In genomic region chr15:38403760-38404375, GRCm38 (mm10) we compare ENCODE assay signal across 21 mouse cellular contexts.
DNase-seq lines count a peak whose midpoint lies in the region; ATAC-seq and TF ChIP-seq lines count a peak whose summit lies in the region.
"Had no signal": no experiment of that assay in that cellular context is flagged by ENCODE, and none has a peak within 500 bp of the region (broad histone marks: within the 10 kb centered on the region; RNA-seq: fewer than 3 reads in every experiment).

No protein-coding gene starts in this region.

- H3K9me3 ChIP-seq in forebrain, embryonic 10.5 days = no peaks in the 10 kb centered on the region
- no peaks in the 10 kb centered on the region for H3K9me3 ChIP-seq in forebrain, embryonic 16.5 days (ENCODE audit: control insufficient read depth, low read length)
- no peaks in the 10 kb centered on the region for H3K9me3 ChIP-seq in hindbrain, embryonic 10.5 days
- H3K9me3 ChIP-seq in hindbrain, embryonic 13.5 days = no peaks in the 10 kb centered on the region
- no peaks in the 10 kb centered on the region for H3K9me3 ChIP-seq in stomach, postnatal 0 days (ENCODE audit: control insufficient read depth, low read length)
- H3K9me3 ChIP-seq: embryonic facial prominence, embryonic 13.5 days; neural tube, embryonic 12.5 days; stomach, embryonic 15.5 days had no signal

- 27% methylated on average over 6 of the region's 6 CpGs for WGBS in forebrain, embryonic 10.5 days
- WGBS in forebrain, embryonic 16.5 days = 14% methylated on average over 6 of the region's 6 CpGs
- 70% methylated on average over 6 of the region's 6 CpGs for WGBS in hindbrain, embryonic 10.5 days
- 66% methylated on average over 6 of the region's 6 CpGs for WGBS in hindbrain, embryonic 13.5 days
- WGBS in stomach, postnatal 0 days = 56% methylated on average over 6 of the region's 6 CpGs

- no peak overlapping the region for H3K4me2 ChIP-seq in forebrain, embryonic 16.5 days (ENCODE audit: low read length)
- no peak overlapping the region for H3K4me2 ChIP-seq in hindbrain, embryonic 13.5 days
- H3K4me2 ChIP-seq in stomach, postnatal 0 days (replicated peaks; ENCODE audit: low read depth) = no peak overlapping the region
- H3K4me2 ChIP-seq: embryonic facial prominence, embryonic 13.5 days; lung, embryonic 14.5 days; neural tube, embryonic 12.5 days; stomach, embryonic 15.5 days had no signal

- peak overlapping the region; percentile 26 for H3K4me3 ChIP-seq in forebrain, embryonic 10.5 days
- no peak overlapping the region for H3K4me3 ChIP-seq in forebrain, embryonic 16.5 days (replicated peaks; ENCODE audit: low read length)
- H3K4me3 ChIP-seq in hindbrain, embryonic 10.5 days = no peak overlapping the region
- no peak overlapping the region for H3K4me3 ChIP-seq in hindbrain, embryonic 13.5 days
- no peak overlapping the region for H3K4me3 ChIP-seq in stomach, postnatal 0 days (ENCODE audit: low read depth, low read length)
- H3K4me3 ChIP-seq: embryonic facial prominence, embryonic 13.5 days; heart, adult 2 months; neural tube, embryonic 12.5 days; stomach, embryonic 15.5 days had no signal

- no peak overlapping the region for H3K9ac ChIP-seq in forebrain, embryonic 16.5 days (replicated peaks; ENCODE audit: low read depth, low read length)
- no peak overlapping the region for H3K9ac ChIP-seq in hindbrain, embryonic 13.5 days
- H3K9ac ChIP-seq in stomach, postnatal 0 days (ENCODE audit: low read length) = no peak overlapping the region
- H3K9ac ChIP-seq: embryonic facial prominence, embryonic 13.5 days; lung, embryonic 14.5 days; neural tube, embryonic 12.5 days; stomach, embryonic 15.5 days had no signal

- TF ChIP-seq EP300 in stomach, postnatal 0 days (optimal IDR thresholded peaks at IDR 0.05) = no peak

- no peak for TF ChIP-seq CTCF in stomach, postnatal 0 days (IDR thresholded peaks at IDR 0.05; ENCODE audit: low read depth)

- H3K36me3 ChIP-seq in forebrain, embryonic 10.5 days (replicated peaks) = no peaks in the 10 kb centered on the region
- H3K36me3 ChIP-seq in forebrain, embryonic 16.5 days (ENCODE audit: control insufficient read depth, insufficient read depth) = no peaks in the 10 kb centered on the region
- H3K36me3 ChIP-seq in hindbrain, embryonic 10.5 days = no peaks in the 10 kb centered on the region
- H3K36me3 ChIP-seq in hindbrain, embryonic 13.5 days = no peaks in the 10 kb centered on the region
- H3K36me3 ChIP-seq in stomach, postnatal 0 days (ENCODE audit: control insufficient read depth, insufficient read depth, low read length) = no peaks in the 10 kb centered on the region
- H3K36me3 ChIP-seq: embryonic facial prominence, embryonic 13.5 days; neural tube, embryonic 12.5 days; stomach, embryonic 15.5 days had no signal

- DNase-seq in forebrain, embryonic 10.5 days (ENCODE audit: extremely low spot score, low spot score) = peak; percentile 40
- no peak for DNase-seq in hindbrain, embryonic 10.5 days (ENCODE audit: low spot score)
- peak; percentile 10 for DNase-seq in thymus, postnatal 4 days
- DNase-seq in thymus, postnatal 14 days = no peak
- DNase-seq in stomach, postnatal 0 days (ENCODE audit: low spot score) = no peak
- no peak for DNase-seq in layer of hippocampus, postnatal 25 days (ENCODE audit: extremely low spot score in 1 of 2, low spot score in 1 of 2)
- DNase-seq: adrenal gland, postnatal 36 days; cerebellum, adult 9-10 months; kidney, adult 9 months; kidney, postnatal 36 days; lung, embryonic 14.5 days; right cerebral cortex, postnatal 14 days; thymus, postnatal 25 days had no signal

- peaks cover 52% of the 10 kb centered on the region for H3K4me1 ChIP-seq in forebrain, embryonic 10.5 days
- H3K4me1 ChIP-seq in forebrain, embryonic 16.5 days (replicated peaks; ENCODE audit: control insufficient read depth, insufficient read depth, low read length) = no peaks in the 10 kb centered on the region
- peaks cover 26% of the 10 kb centered on the region for H3K4me1 ChIP-seq in hindbrain, embryonic 10.5 days (replicated peaks)
- H3K4me1 ChIP-seq in hindbrain, embryonic 13.5 days (replicated peaks) = 0 out of 2 replicates have a peak, but pooled peaks cover 9% of the 10 kb centered on the region
- peaks cover 9% of the 10 kb centered on the region for H3K4me1 ChIP-seq in stomach, postnatal 0 days (replicated peaks; ENCODE audit: control insufficient read depth, insufficient read depth)
- H3K4me1 ChIP-seq: neural tube, embryonic 12.5 days had no signal

- no peak for ATAC-seq in forebrain, embryonic 16.5 days
- no peak for ATAC-seq in hindbrain, embryonic 13.5 days (ENCODE audit: low FRiP score)
- ATAC-seq in stomach, postnatal 0 days (ENCODE audit: low FRiP score, low TSS enrichment) = no peak
- ATAC-seq: activated CD4-positive, CD25-positive, alpha-beta regulatory T cell, adult 4 months; Patski had no signal

- H3K27ac ChIP-seq in forebrain, embryonic 10.5 days = peak overlapping the region; percentile 77
- no peak overlapping the region for H3K27ac ChIP-seq in forebrain, embryonic 16.5 days (ENCODE audit: low read length)
- H3K27ac ChIP-seq in hindbrain, embryonic 10.5 days = peak overlapping the region; percentile 23; the same call in 1 of the 2 replicates
- no peak overlapping the region for H3K27ac ChIP-seq in hindbrain, embryonic 13.5 days
- 0 out of 2 replicates have a peak overlapping the region, but pooled peaks have one; percentile 9 for H3K27ac ChIP-seq in stomach, postnatal 0 days (replicated peaks)
- H3K27ac ChIP-seq: embryonic facial prominence, embryonic 13.5 days; heart, adult 2 months; neural tube, embryonic 12.5 days; stomach, embryonic 15.5 days had no signal

- peaks cover 42% of the 10 kb centered on the region for H3K27me3 ChIP-seq in forebrain, embryonic 10.5 days (ENCODE audit: poor library complexity, severe bottlenecking)
- H3K27me3 ChIP-seq in forebrain, embryonic 16.5 days (replicated peaks; ENCODE audit: control insufficient read depth, insufficient read depth, low read length) = no peaks in the 10 kb centered on the region
- H3K27me3 ChIP-seq in hindbrain, embryonic 10.5 days (ENCODE audit: insufficient read depth, poor library complexity, severe bottlenecking) = no peaks in the 10 kb centered on the region
- H3K27me3 ChIP-seq in hindbrain, embryonic 13.5 days = no peaks in the 10 kb centered on the region
- H3K27me3 ChIP-seq in stomach, postnatal 0 days (ENCODE audit: control insufficient read depth, insufficient read depth, low read length) = no peaks in the 10 kb centered on the region
- H3K27me3 ChIP-seq: embryonic facial prominence, embryonic 13.5 days; neural tube, embryonic 12.5 days; Patski; stomach, embryonic 15.5 days had no signal

Comparison
In these comparisons a context has a peak if more than half of its experiments do, and no peak if none do; other contexts are left out.
1. DNase-seq: peak in forebrain, embryonic 10.5 days (single experiment) and thymus, postnatal 4 days (single experiment); none in hindbrain, embryonic 10.5 days (single experiment), thymus, postnatal 14 days (single experiment), stomach, postnatal 0 days (single experiment) and layer of hippocampus, postnatal 25 days (0 of 2).
2. H3K27ac ChIP-seq: peak in forebrain, embryonic 10.5 days (single experiment), hindbrain, embryonic 10.5 days (single experiment) and stomach, postnatal 0 days (single experiment); none in forebrain, embryonic 16.5 days (single experiment) and hindbrain, embryonic 13.5 days (single experiment).